Mouse (Mus musculus) neural tube, embryonic 12.5 days (tissue): ENCODE measurements around the gene Fbxl16. TPM values are rescaled to one million over a fixed set of nuclear protein-coding genes. Genes with fewer than 3 reads are reported as not detected.

Experiments used
- ATAC-seq: fragments of 200-750 bp; cut with Nextera tagmentation; 2 replicates; pipeline ENCODE4 v1.8.0; 2017; ENCODE audit warnings: low read depth, mild to moderate bottlenecking, moderate TSS enrichment, moderate library complexity; ENCODE audit not compliant: low FRiP score
- H3K27ac ChIP-seq: fragments of 300-500 bp; sonication (generic); 2 replicates; pipeline ENCODE4 v1.5.1; 2016
- H3K27me3 ChIP-seq: fragments of 300-500 bp; sonication (generic); replicated peaks from 2 replicates; pipeline ENCODE4 v1.6.1; 2016; ENCODE audit warnings: mild to moderate bottlenecking
- H3K36me3 ChIP-seq: fragments of 300-500 bp; sonication (generic); 2 replicates; pipeline ENCODE4 v1.6.1; 2016; ENCODE audit warnings: mild to moderate bottlenecking
- H3K4me1 ChIP-seq: fragments of 300-500 bp; sonication (generic); 2 replicates; pipeline ENCODE4 v1.6.1; 2016
- H3K4me2 ChIP-seq: fragments of 300-500 bp; sonication (generic); replicated peaks from 2 replicates; pipeline ENCODE4 v1.6.1; 2016; ENCODE audit warnings: mild to moderate bottlenecking
- H3K4me3 ChIP-seq: fragments of 300-500 bp; sonication (generic); 2 replicates; pipeline ENCODE4 v1.5.1; 2016
- H3K9ac ChIP-seq: fragments of 300-500 bp; sonication (generic); 2 replicates; pipeline ENCODE4 v1.6.1; 2016; ENCODE audit warnings: mild to moderate bottlenecking
- H3K9me3 ChIP-seq: fragments of 300-500 bp; sonication (generic); 2 replicates; pipeline ENCODE4 v1.6.1; 2016; ENCODE audit warnings: mild to moderate bottlenecking
- WGBS: fragments of 180-500 bp; shearing (Covaris S2); methylation state at CpG from one replicate; pipeline ENCODE4 v1.1.7; 2016; 5-methylcytosine and 5-hydroxymethylcytosine counted together
- polyA plus RNA-seq: library from polyadenylated mRNA; unstranded; fragments of >200 nt; fragmentation: Nextera tagmentation; extraction: Ambion mirVana; gene quantifications from 2 replicates; pipeline ENCODE4 v1.2.1, GENCODE M21; 2016

The Fbxl16 gene
- polyA plus RNA-seq, 1 experiment from 2014 or later = 27.0 TPM

DNA sequence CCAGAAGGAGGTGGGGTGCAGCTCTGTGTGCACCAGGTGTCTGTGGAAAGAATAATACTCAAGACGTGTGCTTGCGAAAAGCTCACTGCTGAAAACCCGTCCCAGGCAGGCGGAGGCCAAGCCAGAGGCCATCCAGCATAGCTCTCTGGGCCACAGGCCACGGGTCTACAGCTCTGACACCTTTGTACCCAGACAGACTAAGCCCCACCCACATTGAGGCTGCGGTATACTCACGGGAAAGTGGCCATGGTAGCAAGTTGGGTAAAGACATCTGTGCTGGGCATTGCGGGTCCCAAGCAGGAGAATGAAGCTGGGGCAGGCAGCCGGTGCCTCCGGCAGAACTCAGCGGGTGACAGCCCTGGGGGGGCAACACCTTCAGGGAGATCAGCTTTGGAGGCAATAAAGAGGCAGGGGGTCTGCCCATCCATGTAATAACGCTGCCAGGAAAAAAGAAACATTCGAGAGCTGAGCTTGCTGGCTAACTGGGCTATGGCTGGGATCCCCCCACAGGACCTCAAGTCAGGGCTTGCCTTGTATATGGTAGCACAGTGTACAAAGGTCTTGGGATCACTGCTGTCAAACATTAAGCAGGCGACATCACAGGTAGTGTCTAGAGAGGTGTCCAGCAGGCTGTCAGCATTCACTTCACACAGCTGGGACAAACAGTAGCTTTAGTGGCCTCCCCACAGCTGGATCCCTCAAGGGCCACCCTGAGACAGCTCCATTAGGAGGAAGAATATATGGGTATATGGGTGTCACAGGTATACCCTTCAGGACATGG lies 30.8 kb downstream of the Fbxl16 start:
- H3K27ac ChIP-seq = no peak overlapping the region
- H3K9ac ChIP-seq = no peak overlapping the region
- no peak for ATAC-seq
- no peaks in the 10 kb centered on the region for H3K9me3 ChIP-seq
- WGBS = 83% methylated on average over 14 of the region's 14 CpGs
- peaks cover 51% of the 10 kb centered on the region for H3K36me3 ChIP-seq
- H3K4me3 ChIP-seq = no peak overlapping the region
- H3K27me3 ChIP-seq = no peaks in the 10 kb centered on the region
- no peak overlapping the region for H3K4me2 ChIP-seq
- peaks cover 47% of the 10 kb centered on the region for H3K4me1 ChIP-seq

DNA sequence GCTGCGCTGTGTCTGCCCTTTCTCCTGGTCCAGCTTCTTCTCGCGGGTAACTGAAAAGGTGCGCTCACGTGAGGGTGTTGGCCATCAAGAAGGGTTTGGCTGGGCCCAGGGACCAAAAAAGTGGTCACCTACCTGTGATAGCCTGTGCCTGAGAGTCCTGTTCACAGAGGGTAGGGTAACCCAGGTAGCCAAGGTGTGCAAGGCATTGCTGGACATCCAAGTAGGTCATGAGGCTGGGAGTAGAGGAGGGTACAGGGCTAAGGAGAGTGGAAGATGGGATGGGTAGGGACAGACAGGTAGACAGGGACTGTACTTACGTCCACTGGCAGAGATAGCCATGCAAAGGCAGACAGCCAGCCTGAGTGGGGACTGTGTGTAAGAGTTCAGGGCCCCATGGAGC lies 31.6 kb downstream of the Fbxl16 start:
- 96% methylated on average over 6 of the region's 6 CpGs for WGBS
- no peak overlapping the region for H3K4me2 ChIP-seq
- peaks cover 44% of the 10 kb centered on the region for H3K36me3 ChIP-seq
- H3K9ac ChIP-seq = no peak overlapping the region
- no peaks in the 10 kb centered on the region for H3K9me3 ChIP-seq
- no peak for ATAC-seq
- H3K27me3 ChIP-seq = no peaks in the 10 kb centered on the region
- H3K27ac ChIP-seq = no peak overlapping the region
- no peak overlapping the region for H3K4me3 ChIP-seq
- H3K4me1 ChIP-seq = peaks cover 39% of the 10 kb centered on the region

DNA sequence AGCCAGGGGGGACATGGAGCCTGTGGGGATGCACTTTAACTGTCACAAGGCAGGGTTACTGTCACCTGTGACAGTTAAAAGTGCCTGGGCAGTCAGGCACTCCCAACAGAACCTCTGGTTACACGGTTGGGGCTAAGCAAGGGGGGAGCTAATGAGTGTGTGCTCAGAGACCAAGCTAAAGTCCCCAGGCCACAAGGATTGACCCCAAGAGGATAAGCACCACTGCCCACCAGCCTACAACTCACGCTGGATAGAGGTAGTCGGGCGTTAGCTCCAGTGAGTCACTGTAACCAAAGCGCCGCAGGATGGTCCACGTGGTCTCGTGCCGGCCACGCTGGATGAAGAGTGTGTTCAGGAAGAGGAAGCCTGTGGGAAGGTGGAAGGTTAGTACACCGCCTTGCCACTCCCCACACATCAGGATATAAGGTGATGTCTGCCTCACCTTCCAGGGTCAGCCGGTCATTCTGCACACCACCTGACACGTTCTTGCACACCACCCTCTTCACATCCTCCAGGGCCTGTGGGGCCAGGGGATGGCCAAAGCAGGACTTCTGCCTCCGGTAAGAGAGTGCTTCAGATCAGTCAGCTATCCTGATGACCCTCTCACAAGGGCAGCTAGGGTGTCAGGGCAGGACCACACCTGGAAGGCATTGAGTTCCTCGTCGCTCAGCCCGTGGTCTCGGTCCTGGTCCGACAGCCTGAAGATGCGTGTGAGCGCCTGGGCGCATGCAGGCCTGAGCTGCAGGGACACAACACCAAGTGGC lies 32.4 kb downstream of the Fbxl16 start, which contains the start of gene Gm20683:
Gm20683 (minus strand) TSS at position 647 of the 764 bp plus-strand sequence.
- peaks cover 31% of the 10 kb centered on the region for H3K4me1 ChIP-seq
- 94% methylated on average over 22 of the region's 22 CpGs for WGBS
- peaks cover 48% of the 10 kb centered on the region for H3K36me3 ChIP-seq

DNA sequence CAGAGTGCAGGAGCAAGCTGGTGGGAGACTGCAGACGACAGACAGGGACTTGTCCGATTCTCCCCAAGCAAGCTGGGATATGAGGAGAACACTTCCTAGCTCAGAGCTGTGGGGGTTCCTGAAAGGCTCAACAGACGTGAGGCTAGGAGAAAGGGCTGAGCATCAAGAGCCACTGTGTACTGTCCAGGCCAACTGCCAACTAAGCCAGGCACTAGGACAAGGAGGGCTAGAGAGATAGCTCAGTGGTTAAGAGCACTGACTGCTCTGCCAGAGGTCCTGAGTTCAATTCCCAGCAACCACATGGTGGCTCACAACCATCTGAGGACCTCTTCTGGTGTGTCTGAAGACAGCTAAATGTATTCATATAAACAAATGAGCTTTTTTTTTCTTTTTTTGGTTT lies 33.6 kb downstream of the Fbxl16 start:
- Histone ChIP-seq H3K9me3 (no peaks in the 10 kb centered on the region), H3K27me3 (no peaks in the 10 kb centered on the region), H3K4me1 (peaks cover 19% of the 10 kb centered on the region), H3K9ac (no peak overlapping the region), H3K4me2 (no peak overlapping the region), H3K4me3 (no peak overlapping the region), H3K36me3 (peaks cover 53% of the 10 kb centered on the region), H3K27ac (no peak overlapping the region)
- ATAC-seq = no peak
- 89% methylated on average over 3 of the region's 3 CpGs for WGBS

More for the DNA sequence above, 32.4 kb downstream of the Fbxl16 start, which contains the start of gene Gm20683:
- no peak for ATAC-seq
- H3K9me3 ChIP-seq = no peaks in the 10 kb centered on the region
- H3K27ac ChIP-seq = no peak within 1 kb of the TSS
- no peak within 1 kb of the TSS for H3K4me2 ChIP-seq
- H3K4me3 ChIP-seq = no peak within 1 kb of the TSS
- no peak within 1 kb of the TSS for H3K9ac ChIP-seq
- H3K27me3 ChIP-seq = no peaks in the 10 kb centered on the region

DNA sequence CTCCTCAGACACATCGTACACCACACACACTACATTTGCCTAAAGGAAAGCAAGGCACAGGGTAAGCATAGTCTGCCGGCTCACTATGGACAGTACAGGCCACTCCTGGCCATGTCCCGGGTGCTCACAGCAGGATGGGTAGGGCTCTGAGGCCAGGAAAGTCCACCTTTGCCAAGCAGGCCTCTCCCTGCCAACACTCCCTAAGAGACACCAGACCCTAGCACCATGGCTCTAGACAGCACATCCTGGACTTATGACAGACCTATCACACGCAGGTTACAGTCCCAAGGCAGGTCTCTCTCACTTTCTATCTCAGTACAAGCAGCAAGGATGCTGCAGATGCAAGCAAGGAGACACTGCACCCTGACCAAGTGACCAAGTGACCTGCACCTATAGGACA lies 34.2 kb downstream of the Fbxl16 start:
- H3K27me3 ChIP-seq = no peaks in the 10 kb centered on the region
- no peak overlapping the region for H3K27ac ChIP-seq
- peaks cover 55% of the 10 kb centered on the region for H3K36me3 ChIP-seq
- H3K4me2 ChIP-seq = peak overlapping the region; percentile 88
- no peaks in the 10 kb centered on the region for H3K9me3 ChIP-seq
- peak overlapping the region; percentile 92 for H3K4me3 ChIP-seq
- ATAC-seq = no peak
- WGBS = 96% methylated on average over 4 of the region's 4 CpGs
- H3K4me1 ChIP-seq = peaks cover 13% of the 10 kb centered on the region
- H3K9ac ChIP-seq = peak overlapping the region; percentile 83; the same call in 1 of the 2 replicates

DNA sequence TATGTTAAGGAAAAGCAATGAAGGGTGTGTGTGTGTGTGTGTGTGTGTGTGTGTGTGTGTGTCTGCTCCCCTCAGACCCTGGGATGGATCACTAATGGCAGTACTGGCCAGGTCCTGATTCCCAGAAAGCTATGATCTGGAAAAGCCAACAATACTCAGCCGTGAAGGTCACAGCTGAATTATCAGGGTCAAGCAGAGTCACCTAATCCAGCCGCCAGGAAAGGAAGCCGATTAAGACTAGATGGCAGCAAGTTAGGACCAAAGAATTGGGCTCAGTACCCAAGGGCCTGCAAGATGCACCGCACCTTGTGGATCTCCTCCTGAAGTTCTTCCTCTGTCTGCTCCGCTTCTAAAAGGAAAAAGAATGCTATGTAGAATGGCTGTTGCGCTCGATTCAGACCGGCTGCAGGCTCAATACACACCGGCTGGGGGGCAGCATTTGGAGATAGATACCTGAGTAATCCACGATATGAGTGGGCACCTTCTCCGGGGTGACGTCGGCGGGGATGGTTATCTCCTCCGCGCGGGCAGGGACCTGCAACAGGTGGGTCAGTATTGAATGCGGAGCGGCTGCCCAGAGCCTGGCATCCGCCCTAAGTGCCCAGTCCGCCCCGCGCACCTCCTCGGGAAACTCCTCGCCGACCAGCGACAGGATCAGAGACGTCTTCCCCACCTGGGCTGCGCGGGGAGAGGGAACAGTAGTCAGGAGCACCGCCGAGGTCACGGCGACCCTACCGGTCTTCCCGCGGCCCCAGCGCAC lies 34.9 kb downstream of the Fbxl16 start:
- H3K9ac ChIP-seq = peak overlapping the region; percentile 83
- H3K36me3 ChIP-seq = peaks cover 59% of the 10 kb centered on the region
- H3K4me3 ChIP-seq = peak overlapping the region; percentile 92
- H3K4me2 ChIP-seq = peak overlapping the region; percentile 88
- ATAC-seq = peak; percentile 2; the same call in 1 of the 2 replicates
- H3K9me3 ChIP-seq = no peaks in the 10 kb centered on the region
- peaks cover 10% of the 10 kb centered on the region for H3K4me1 ChIP-seq
- no peaks in the 10 kb centered on the region for H3K27me3 ChIP-seq
- 6% methylated on average over 38 of the region's 38 CpGs for WGBS
- H3K27ac ChIP-seq = no peak overlapping the region

DNA sequence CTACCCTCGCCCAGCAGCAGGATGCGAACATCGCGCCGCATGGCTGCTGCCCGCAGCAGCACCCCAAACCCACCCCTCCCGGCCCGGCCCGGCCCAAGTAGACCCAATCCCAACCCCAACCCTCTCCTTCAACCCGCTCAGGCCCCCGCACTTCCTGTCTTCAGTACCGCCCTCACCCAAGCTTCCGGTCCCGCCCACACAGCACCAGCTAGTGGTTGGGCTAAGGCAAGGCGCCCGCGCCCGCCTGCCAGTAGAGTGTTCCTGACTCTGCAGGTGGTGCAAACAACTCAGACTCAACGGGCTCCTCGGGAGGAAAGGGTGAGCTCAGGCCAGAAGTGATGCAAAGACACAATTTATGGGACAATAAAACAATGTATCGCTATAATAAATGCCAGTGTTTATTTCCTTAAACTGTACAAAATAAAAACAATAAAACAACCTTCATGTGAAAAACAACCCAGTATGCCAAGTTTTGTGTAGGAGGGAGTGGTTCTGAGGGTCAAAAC lies 35.6 kb downstream of the Fbxl16 start, which contains the start of gene Rhot2:
Rhot2 (minus strand) TSS at position 456 of the 506 bp plus-strand sequence.
- peak within 1 kb of the TSS; percentile 83 for H3K9ac ChIP-seq
- peaks cover 55% of the 10 kb centered on the region for H3K36me3 ChIP-seq
- ATAC-seq = peak; percentile 90
- H3K4me2 ChIP-seq = peak within 1 kb of the TSS; percentile 88
- under 1% methylated on average over 21 of the region's 21 CpGs for WGBS
- H3K4me3 ChIP-seq = peak within 1 kb of the TSS; percentile 92
- H3K9me3 ChIP-seq = no peaks in the 10 kb centered on the region
- no peak within 1 kb of the TSS for H3K27ac ChIP-seq
- peaks cover 10% of the 10 kb centered on the region for H3K4me1 ChIP-seq
- H3K27me3 ChIP-seq = no peaks in the 10 kb centered on the region

DNA sequence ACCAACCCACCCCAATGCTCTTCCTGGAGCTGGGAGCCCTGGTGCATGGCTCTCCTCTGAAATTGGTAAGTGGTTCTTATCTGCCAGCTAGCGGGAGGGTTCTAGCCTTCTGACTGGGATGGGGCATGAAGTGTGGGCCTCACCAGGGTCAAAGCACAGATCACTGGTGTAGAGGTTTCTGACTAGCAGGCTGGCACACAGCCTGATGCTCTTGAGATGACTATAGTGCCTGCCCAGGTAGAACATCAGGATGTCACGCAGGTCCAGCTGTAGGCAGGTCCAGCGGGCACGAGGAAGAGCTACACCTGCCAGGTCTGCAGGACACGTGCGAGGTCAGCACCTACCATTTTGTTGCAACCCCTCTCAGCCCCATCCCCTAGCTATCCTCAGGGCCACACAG lies 51.3 kb downstream of the Fbxl16 start:
- Histone ChIP-seq H3K9ac (peak overlapping the region; percentile 87), H3K36me3 (peaks cover 3% of the 10 kb centered on the region; the same call in 1 of the 2 replicates), H3K9me3 (no peaks in the 10 kb centered on the region), H3K4me3 (0 out of 2 replicates have a peak overlapping the region, but pooled peaks have one; percentile 58), H3K4me1 (peaks cover 29% of the 10 kb centered on the region), H3K4me2 (peak overlapping the region; percentile 86), H3K27ac (no peak overlapping the region), H3K27me3 (no peaks in the 10 kb centered on the region)
- ATAC-seq = no peak
- WGBS = 95% methylated on average over 6 of the region's 6 CpGs

DNA sequence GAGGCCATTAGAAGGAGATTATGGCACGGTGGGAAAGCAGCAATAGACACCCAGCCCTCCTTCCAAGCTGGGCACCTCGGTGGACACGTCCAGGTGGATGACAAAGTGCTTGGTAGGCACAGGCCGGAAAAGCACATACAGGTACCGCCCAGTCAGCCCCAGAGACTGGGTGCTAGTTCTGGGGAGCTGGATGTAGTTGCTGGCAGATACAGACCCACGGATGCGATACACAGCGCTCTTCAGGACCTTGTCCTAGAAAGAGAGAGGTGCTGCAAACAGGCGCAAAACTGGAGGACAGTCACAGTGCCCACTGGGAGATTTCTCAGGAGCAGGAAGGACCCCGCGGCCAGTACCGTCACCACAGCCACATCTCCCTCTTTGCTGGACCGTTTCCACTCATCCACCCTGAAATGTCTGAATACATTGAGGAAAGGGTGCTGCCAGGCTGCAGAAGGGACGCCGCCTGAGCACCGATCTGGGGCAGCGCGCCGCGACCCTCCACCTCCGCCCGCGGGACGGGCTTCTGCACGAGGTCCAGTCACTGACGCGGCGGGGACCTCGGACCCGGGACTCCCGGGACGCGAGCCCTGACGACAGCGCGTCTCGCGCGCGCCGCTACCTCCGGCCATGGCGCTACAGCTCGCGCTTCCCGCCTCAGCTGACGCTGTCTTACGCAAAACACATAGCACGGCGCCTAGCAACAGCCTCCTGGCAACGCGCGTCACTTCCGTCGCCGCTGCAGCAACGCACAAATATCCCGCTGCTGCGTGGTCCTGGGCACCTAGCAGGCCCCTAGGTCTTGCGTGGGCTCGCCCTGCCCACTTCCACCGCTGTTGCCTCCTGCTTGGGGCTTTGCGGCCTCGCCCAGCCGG lies 52.2 kb downstream of the Fbxl16 start, which contains the start of gene Wdr90:
Wdr90 (minus strand) TSS at position 670 of the 872 bp plus-strand sequence.
- WGBS = 3% methylated on average over 65 of the region's 65 CpGs
- Histone ChIP-seq H3K27ac (peak within 1 kb of the TSS; percentile 50; the same call in 1 of the 2 replicates), H3K36me3 (no peaks in the 10 kb centered on the region), H3K4me2 (peak within 1 kb of the TSS; percentile 86), H3K9me3 (no peaks in the 10 kb centered on the region), H3K4me1 (peaks cover 29% of the 10 kb centered on the region), H3K27me3 (no peaks in the 10 kb centered on the region), H3K4me3 (peak within 1 kb of the TSS; percentile 58), H3K9ac (peak within 1 kb of the TSS; percentile 87)
- peak; percentile 95 for ATAC-seq

DNA sequence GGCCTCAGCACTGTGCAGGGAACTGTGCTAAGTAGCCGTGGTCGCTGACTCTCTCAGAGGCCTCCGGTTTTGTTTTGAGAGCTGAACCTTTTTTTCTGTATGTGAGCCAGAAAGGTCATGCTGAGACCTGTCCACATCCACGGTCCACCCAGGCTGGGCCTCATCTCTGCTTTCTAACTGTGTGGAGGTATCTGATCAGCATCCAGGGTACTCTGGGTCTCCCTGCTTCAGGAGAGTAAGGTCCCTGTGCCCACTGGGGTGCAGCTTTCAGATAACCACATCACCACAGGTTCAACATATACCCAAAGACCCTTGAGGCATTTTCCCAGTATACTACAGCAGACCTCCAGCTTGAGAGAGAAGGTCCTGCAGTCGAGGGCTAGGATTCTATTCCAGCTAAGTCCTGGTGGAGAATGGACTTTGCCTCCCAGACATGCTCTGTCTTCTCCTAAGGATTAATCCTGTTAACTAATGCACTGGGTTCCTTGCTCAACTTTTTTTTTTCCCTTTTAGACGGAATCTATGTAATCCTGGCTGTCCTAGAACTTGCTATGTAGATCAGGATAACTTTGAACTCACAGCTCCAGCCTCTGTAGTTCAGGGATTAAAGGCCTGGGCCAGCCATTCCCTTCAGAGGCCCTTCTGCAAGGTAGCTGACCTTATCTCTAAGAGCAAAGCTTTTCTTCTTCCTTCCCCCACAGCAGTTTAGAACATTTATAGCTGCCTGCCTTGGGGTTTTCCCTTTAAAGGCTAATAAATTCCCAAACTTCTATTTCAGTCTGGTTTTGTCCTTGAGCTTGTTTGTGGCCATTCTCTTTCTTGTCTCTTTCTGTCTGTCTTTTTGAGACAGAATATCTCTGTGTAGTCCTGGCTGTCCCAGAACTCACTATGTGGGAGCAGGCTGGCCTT lies 53.1 kb downstream of the Fbxl16 start:
- 13% methylated on average over 6 of the region's 6 CpGs for WGBS

More for the DNA sequence above, 53.1 kb downstream of the Fbxl16 start:
- Histone ChIP-seq H3K9me3 (no peaks in the 10 kb centered on the region), H3K4me2 (peak overlapping the region; percentile 86), H3K27me3 (no peaks in the 10 kb centered on the region), H3K27ac (peak overlapping the region; percentile 50; the same call in 1 of the 2 replicates), H3K36me3 (no peaks in the 10 kb centered on the region), H3K9ac (peak overlapping the region; percentile 87), H3K4me1 (peaks cover 29% of the 10 kb centered on the region), H3K4me3 (peak overlapping the region; percentile 58)
- ATAC-seq = peak; percentile 32; the same call in 1 of the 2 replicates
